Mouse (Mus musculus) ES-Bruce4 (cell line): ENCODE results near the gene Chsy1. TPM values are rescaled to one million over a fixed set of nuclear protein-coding genes. Genes with fewer than 3 reads are reported as not detected.

Experiments
- H3K27ac ChIP-seq: 2 replicates; pipeline ENCODE4 v1.5.1; 2012; ENCODE audit warnings: low read length, inconsistent platforms; ENCODE audit not compliant: insufficient read depth
- H3K27me3 ChIP-seq: 2 replicates; pipeline ENCODE4 v1.6.1; 2012; ENCODE audit warnings: mild to moderate bottlenecking, low read length, inconsistent platforms; ENCODE audit not compliant: control insufficient read depth, poor library complexity, insufficient read depth, severe bottlenecking
- H3K36me3 ChIP-seq: 2 replicates; pipeline ENCODE4 v1.6.1; 2012; ENCODE audit warnings: inconsistent platforms, mild to moderate bottlenecking, low read length, moderate library complexity; ENCODE audit not compliant: control insufficient read depth, poor library complexity, insufficient read depth, severe bottlenecking
- H3K4me1 ChIP-seq: one replicate; pipeline ENCODE4 v1.8.1; 2011; ENCODE audit warnings: low read length; ENCODE audit not compliant: control insufficient read depth, insufficient read depth
- H3K4me3 ChIP-seq: 2 replicates; pipeline ENCODE4 v1.5.1; 2011; ENCODE audit warnings: low read depth, mild to moderate bottlenecking, low read length
- H3K9ac ChIP-seq: 2 replicates; pipeline ENCODE4 v1.6.1; 2012; ENCODE audit warnings: low read depth, mild to moderate bottlenecking, inconsistent platforms; ENCODE audit not compliant: poor library complexity, severe bottlenecking
- H3K9me3 ChIP-seq: replicated peaks from 2 replicates; pipeline ENCODE4 v1.6.1; 2012; ENCODE audit warnings: mild to moderate bottlenecking, low read length, inconsistent platforms; ENCODE audit not compliant: control insufficient read depth, poor library complexity, insufficient read depth, severe bottlenecking
- CTCF ChIP-seq: IDR thresholded peaks from one replicate; pipeline ENCODE4 v1.8.1; 2011; ENCODE audit warnings: low read depth, low read length
- EP300 ChIP-seq: IDR thresholded peaks from 2 replicates; pipeline ENCODE4 v1.6.1; 2011; ENCODE audit warnings: low read depth, low read length; ENCODE audit not compliant: insufficient read depth
- POLR2A ChIP-seq: IDR thresholded peaks from one replicate; pipeline ENCODE4 v1.8.1; 2011; ENCODE audit warnings: low read length; ENCODE audit not compliant: insufficient read depth
- polyA plus RNA-seq: library from polyadenylated mRNA; stranded (reverse); fragments of >200 nt; gene quantifications from 2 replicates; pipeline ENCODE4 v1.2.4, GENCODE M21; 2011; ENCODE audit warnings: low read depth; ENCODE audit not compliant: missing spikeins, insufficient read depth, insufficient read length

The Chsy1 gene
- polyA plus RNA-seq, 1 experiment, result 25.8 TPM

DNA sequence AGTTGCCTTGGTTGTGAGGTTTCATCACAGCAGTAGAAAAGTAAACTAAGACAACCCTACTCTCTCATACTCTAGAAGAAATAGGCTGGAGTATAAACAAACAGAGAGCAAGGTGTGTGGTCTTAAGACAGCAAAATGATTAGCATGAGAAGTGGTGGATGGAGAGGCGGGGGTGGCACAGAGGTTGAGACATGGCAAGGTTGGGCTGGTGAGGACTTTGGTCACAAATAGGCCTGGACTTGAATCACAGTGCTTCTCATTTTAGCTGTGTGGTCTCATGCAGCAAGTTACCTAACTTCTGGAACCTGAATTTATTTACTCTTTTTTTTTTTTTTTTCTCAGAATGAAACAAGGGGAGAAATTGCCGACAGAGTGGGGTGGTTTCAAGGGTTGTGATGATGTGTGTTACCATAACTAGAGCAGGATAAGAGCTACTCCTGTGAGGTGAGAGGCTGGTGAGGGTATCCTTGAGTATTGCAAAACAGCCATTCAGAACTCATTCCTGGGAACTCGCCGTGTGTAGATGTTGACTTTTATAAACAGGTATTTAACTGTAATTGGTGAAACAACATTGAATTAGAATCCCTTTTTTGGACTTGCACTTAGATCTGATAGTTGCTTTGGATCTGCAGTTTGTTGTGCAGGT lies 22.6 kb downstream of the Chsy1 start:
- Histone ChIP-seq H3K9ac (no peak overlapping the region), H3K9me3 (no peaks in the 10 kb centered on the region; the same call in 1 of the 2 replicates), H3K4me3 (no peak overlapping the region), H3K27ac (no peak overlapping the region), H3K4me1 (no peaks in the 10 kb centered on the region), H3K36me3 (peaks cover 3% of the 10 kb centered on the region), H3K27me3 (no peaks in the 10 kb centered on the region; the same call in 1 of the 2 replicates)
- no peak for TF ChIP-seq POLR2A
- TF ChIP-seq CTCF, result no peak
- no peak for TF ChIP-seq EP300

DNA sequence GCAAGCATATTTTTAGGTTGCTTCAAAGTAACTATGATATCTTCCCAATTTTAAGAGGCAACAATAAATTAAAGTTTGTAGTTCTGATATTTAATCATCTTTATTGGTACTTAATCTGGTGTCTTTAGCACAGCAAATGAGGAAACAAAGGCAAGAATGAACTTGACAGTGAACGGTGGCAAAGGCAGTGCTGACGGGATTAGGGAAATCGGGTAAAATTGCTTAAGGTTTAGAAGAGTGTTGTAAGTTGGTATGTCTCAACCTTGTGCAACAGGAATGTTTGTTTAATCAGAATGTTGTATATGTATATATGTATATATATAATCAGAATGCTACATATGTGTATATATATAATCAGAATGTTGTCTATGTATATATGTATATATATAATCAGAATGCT lies 24.8 kb downstream of the Chsy1 start:
- Histone ChIP-seq H3K36me3 (no peaks in the 10 kb centered on the region; the same call in 1 of the 2 replicates), H3K27ac (no peak overlapping the region), H3K4me1 (no peaks in the 10 kb centered on the region), H3K9ac (no peak overlapping the region), H3K4me3 (no peak overlapping the region), H3K27me3 (no peaks in the 10 kb centered on the region; the same call in 1 of the 2 replicates), H3K9me3 (no peaks in the 10 kb centered on the region; the same call in 1 of the 2 replicates)
- TF ChIP-seq EP300, result no peak
- TF ChIP-seq POLR2A, result no peak
- no peak for TF ChIP-seq CTCF

DNA sequence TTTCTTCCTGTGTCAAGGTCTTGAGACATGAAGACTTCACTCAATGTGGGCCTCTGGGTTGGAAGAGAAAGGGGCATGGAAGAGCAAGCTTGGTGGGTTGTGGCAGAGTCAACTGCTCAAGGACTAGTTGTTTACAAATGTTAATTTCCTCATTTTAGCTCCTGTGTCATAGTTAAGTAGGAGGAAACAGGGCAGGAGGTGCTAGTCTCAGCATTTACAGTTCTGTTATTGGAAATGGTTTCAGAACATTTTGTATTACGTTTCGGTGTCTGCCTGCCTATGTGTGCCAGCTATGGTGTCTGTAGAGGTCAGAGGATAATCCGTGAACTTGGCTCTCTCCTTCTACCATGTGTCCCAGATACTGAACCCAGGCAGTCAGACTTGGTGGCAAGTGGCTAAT lies 26.3 kb downstream of the Chsy1 start:
- TF ChIP-seq POLR2A, result no peak
- no peak for TF ChIP-seq CTCF
- TF ChIP-seq EP300, result no peak
- H3K36me3 ChIP-seq, result no peaks in the 10 kb centered on the region; the same call in 1 of the 2 replicates
- H3K4me1 ChIP-seq, result no peaks in the 10 kb centered on the region
- no peaks in the 10 kb centered on the region; the same call in 1 of the 2 replicates for H3K9me3 ChIP-seq
- no peaks in the 10 kb centered on the region; the same call in 1 of the 2 replicates for H3K27me3 ChIP-seq
- no peak overlapping the region for H3K9ac ChIP-seq
- no peak overlapping the region for H3K4me3 ChIP-seq
- no peak overlapping the region for H3K27ac ChIP-seq

DNA sequence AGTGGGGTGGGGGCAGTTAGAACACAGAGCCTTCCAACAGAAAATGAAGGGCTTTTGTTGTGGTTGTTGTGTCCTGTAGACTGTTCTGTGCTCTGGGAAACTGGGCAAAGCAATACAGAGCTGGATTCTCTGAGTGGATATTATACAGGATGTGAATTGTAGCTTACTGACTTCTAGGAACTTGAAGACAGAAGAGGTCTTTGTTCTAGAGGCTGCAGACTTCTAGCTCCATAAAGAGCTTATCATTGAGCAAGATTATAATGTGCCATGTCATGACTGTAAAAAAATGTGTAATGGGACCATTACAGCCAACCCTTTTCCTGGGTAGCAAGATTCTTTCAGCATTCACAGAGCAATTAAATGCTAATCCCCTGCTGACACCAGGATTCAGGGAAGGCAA lies 26.9 kb downstream of the Chsy1 start:
- H3K27ac ChIP-seq, result no peak overlapping the region

DNA sequence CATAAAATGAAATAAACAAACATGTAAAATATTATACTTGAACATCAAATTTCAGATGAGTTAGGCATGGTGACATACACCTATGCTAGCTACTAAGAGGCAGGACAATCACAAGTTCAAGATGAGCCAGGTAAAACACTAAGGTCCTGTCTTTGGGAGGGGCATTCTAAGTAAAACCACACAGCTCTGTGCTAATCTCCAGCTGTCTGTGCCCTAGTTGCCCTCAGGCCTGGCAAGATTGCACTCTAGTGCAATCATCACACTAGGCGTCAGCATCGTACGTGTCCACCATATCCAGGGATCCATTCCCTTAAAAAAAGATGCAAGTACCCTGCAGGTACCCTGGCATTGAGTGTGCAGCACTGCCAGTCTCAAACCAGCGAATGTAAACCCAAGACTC lies 28.0 kb downstream of the Chsy1 start:
- H3K27ac ChIP-seq, result no peak overlapping the region
- TF ChIP-seq CTCF, result no peak
- TF ChIP-seq EP300, result no peak
- no peak for TF ChIP-seq POLR2A
- no peak overlapping the region for H3K4me3 ChIP-seq
- H3K36me3 ChIP-seq, result no peaks in the 10 kb centered on the region; the same call in 1 of the 2 replicates
- no peak overlapping the region for H3K9ac ChIP-seq
- no peaks in the 10 kb centered on the region for H3K4me1 ChIP-seq
- no peaks in the 10 kb centered on the region for H3K9me3 ChIP-seq
- H3K27me3 ChIP-seq, result no peaks in the 10 kb centered on the region; the same call in 1 of the 2 replicates

More for the DNA sequence above, 26.9 kb downstream of the Chsy1 start:
- H3K27me3 ChIP-seq, result no peaks in the 10 kb centered on the region; the same call in 1 of the 2 replicates
- no peaks in the 10 kb centered on the region; the same call in 1 of the 2 replicates for H3K36me3 ChIP-seq
- H3K4me3 ChIP-seq, result no peak overlapping the region
- no peaks in the 10 kb centered on the region; the same call in 1 of the 2 replicates for H3K9me3 ChIP-seq
- H3K4me1 ChIP-seq, result no peaks in the 10 kb centered on the region
- TF ChIP-seq CTCF (no peak), POLR2A (no peak), EP300 (no peak)
- no peak overlapping the region for H3K9ac ChIP-seq

DNA sequence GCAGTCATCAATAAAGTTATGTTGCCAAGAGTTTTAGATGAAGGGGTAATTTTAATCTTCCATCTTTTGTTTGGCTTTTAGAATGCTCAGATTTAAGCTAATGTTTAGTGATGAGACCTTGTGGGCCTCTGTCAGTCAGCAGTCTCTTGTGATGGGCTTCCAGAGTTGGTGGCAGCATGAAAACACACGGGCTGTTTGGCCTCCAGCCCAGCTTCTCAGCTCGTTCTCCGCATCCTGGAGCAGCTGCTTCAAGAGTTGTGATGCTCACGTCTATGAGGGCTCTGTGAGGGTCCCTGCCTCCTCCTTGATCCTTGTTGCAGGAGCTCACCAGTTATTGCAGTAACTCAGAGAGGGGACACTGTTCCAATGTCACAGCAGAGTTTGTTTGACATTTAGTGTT lies 29.0 kb downstream of the Chsy1 start:
- no peaks in the 10 kb centered on the region; the same call in 1 of the 2 replicates for H3K36me3 ChIP-seq
- no peaks in the 10 kb centered on the region; the same call in 1 of the 2 replicates for H3K27me3 ChIP-seq

More for the DNA sequence above, 29.0 kb downstream of the Chsy1 start:
- Histone ChIP-seq H3K4me3 (no peak overlapping the region), H3K4me1 (no peaks in the 10 kb centered on the region), H3K9me3 (no peaks in the 10 kb centered on the region), H3K27ac (no peak overlapping the region), H3K9ac (no peak overlapping the region)
- TF ChIP-seq POLR2A, result no peak
- TF ChIP-seq CTCF, result no peak
- TF ChIP-seq EP300, result no peak
